Mouse (Mus musculus) 416B (cell line): Measurements from ENCODE around the gene Arhgef19.

Experiments
- DNase-seq: peaks from one replicate; pipeline ENCODE4 v3.0.0; 2011; ENCODE audit warnings: low read depth

Arhgef19 gene

GRCm38 (mm10) chr4:141284486-141284885, 45.2 kb downstream of the Arhgef19 start:
- DNase-seq: no peak

DNA sequence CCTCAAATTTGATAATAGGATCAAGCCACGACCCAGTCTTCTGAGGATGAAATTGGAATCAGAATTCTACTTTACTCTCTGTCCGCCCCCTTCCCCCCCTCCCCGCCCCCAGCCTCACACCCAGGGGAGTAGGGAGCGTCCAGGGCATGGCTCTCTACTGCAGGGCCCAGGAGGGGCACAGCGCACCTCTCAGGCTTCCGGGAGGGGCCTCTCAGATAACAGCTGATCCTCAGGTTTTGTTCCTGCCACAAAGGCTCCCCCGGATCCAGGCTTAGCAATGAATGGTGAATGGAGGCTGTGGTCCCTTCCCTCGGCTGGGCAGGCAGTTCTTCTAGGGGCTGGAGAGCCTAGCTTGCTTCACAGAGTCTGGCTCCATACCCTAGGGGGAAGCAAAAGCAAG, 45.8 kb downstream of the Arhgef19 start:
- no peak for DNase-seq

DNA sequence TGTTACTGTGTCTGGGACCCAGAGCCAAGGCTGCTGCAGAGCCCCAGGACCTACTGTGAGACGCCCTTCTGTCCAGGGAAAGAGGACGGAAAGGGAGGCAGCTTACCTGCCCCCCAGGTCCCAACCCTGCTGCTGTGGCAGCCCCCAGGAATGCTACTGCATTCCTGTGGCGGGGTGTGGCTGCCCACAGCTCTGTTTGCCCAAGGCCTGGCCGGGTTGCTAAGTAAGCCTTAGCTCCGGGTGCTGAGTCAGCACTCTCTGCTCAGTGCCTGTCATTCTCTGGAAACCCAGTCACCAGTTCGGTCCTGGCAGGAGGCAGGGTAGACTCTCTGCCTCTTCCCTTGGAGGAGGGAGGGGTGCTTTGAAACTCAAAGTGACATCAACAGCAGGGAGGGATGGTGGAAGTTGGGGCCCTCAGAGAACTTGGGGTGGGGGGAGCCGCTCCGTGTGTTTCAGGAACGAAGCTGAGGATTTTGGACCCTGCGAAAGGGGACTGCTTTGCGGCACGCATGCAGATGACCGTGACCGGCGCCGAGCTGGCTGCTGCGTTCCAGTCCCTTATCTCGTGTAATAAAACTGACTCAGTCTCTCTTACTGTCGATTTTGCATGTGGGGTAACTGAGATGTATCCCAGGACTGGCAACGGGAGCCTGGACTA, 47.7 kb downstream of the Arhgef19 start:
- DNase-seq: no peak

DNA sequence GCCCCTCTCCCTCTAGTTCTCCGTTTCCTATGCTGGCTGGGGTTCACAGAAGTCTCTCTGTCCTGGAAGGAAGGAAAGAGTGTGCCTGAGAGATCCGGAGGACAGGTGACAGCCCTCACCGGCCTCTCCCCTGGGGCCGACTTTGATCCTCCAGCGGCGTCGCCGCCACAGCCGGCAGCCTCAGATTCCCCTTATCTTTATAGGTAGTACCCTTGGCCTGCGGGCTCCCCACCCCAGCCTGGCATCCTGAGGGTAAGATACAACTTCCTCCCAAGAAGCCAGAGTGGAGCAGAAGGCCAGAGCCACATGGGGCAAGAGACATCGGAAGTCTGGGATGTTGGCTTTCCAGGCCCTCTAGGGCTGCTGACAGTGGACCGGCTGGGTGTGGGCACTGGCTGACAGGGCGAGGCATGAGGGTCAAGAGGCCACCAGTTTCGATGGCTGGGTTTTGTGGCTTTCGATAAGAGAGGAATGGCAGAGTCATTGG, 48.3 kb downstream of the Arhgef19 start:
- no peak for DNase-seq

GRCm38 (mm10) chr4:141288152-141288551, 48.9 kb downstream of the Arhgef19 start:
- DNase-seq: no peak

DNA sequence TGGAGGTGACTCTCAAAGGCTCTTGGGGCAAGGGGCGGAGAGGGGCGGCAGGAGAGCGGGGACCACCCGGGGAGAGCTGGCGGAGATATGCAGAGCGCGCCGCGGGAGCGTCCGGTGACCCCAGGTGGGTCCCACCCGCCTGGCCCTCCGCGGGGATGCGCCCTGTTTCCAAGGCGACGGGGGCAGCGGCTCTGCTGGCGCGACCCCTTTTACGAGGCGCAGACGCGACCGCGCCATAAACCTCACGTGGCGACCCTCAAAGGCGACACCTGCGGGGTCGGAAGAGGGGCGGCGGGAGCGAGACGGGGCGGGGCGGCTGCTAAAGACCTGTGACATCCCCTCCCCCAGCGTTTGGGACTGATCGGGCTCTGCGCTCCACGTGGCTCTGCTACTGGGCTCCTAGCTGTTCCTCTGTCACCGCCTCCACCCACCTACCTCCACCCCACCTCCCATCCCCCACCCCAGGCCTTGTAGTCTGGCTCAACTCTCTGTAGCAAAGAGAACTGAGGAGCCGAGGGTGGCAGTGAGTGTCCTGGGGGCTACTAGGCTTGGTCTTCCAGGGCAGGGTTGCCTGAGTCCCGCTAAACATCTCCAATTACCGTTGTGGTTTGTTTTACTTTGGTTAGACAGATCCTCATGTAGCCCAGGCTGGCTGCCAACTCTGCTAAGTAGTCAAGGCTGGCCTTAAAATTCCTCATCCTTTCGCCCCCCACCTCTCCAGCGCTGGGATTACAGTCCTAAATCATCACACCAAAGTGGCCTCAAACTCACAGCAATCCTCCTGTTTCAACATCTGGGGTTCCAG, 52.5 kb downstream of the Arhgef19 start:
- DNase-seq: no peak

- no peak for DNase-seq
Observed at GRCm38 (mm10) chr4:141295774-141296186, 56.5 kb downstream of the Arhgef19 start.

DNA sequence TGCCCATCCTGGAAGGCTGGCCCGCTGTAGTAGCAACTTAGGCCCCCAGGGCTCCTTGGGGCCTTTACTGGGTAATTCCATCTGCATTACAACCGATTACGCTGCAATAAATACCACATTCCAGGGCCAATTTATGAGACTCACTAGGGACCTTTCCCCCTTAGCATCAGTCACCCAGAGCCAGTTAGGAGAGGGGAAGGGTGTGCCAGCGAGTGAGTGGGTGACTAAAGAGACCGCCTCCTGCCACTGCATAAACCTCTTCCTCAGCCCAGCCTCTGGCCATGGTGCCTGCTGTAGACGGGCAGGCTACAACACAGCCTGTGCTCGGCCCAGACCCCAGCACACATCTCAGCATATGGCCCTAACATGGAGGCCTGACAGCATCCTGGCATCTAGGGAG, 58.6 kb downstream of the Arhgef19 start:
- no peak for DNase-seq

- peak; percentile 76 for DNase-seq
Observed at GRCm38 (mm10) chr4:141299356-141299755, 60.1 kb downstream of the Arhgef19 start.

- peak; percentile 37 for DNase-seq
Observed at GRCm38 (mm10) chr4:141300196-141300595, 60.9 kb downstream of the Arhgef19 start.

DNA sequence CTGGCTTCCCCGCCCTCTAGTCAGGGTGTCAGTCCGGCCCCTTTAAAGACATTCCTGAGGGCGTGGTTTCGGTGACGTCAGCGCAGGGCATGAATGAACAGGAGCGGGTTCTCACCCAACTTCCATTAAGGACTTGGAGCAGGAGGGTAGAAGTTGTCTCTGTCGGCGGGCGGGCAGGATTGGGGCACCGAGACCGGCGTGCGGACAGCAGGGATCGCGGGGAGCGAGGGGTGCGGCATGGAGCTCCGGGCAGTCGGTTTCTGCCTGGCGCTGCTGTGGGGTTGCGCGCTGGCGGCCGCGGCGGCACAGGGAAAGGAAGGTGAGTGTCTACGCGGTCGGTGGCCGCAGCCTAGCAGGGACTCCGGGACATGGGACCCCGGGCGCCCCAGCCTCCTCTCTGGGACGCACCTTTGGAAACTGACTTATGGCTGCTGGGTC, 61.8 kb downstream of the Arhgef19 start, which contains the start of gene Epha2:
Epha2 (plus strand) TSS at position 125 of the 438 bp plus-strand sequence.
- DNase-seq: peak; percentile 76

- DNase-seq: no peak
Observed at GRCm38 (mm10) chr4:141301591-141302427, 62.5 kb downstream of the Arhgef19 start.

GRCm38 (mm10) chr4:141302428-141303401, 63.4 kb downstream of the Arhgef19 start:
- DNase-seq: no peak

- DNase-seq: no peak
Observed at GRCm38 (mm10) chr4:141303402-141304222, 64.3 kb downstream of the Arhgef19 start.

DNA sequence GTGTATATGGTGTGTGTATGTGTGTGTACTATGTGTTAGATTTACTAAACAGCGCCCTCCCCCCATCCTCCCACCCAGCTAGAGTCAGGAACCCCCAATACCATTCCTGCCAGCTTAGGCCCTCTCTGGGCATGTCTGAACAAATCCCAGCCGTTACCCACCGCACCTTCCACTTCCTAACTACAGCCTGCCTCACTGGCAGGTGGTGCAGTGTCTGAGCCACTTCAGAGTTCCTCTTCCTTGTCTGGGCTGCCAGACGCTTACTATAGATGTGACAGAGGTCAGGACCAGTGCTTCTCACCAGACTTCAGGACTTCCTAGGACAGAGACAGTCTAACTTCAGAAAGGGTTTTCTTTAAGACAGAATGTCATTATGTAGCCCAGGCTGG, 64.9 kb downstream of the Arhgef19 start:
- peak; percentile 51 for DNase-seq

- DNase-seq: no peak
Observed at GRCm38 (mm10) chr4:141306057-141306456, 66.8 kb downstream of the Arhgef19 start.
